Mouse (Mus musculus): ENCODE measurements around the gene Gm17490. TPM values are rescaled to one million over a fixed set of nuclear protein-coding genes. Genes with fewer than 3 reads are reported as not detected.

Gene Gm17490
- total RNA-seq (2023): not detected in 4 replicates

DNA sequence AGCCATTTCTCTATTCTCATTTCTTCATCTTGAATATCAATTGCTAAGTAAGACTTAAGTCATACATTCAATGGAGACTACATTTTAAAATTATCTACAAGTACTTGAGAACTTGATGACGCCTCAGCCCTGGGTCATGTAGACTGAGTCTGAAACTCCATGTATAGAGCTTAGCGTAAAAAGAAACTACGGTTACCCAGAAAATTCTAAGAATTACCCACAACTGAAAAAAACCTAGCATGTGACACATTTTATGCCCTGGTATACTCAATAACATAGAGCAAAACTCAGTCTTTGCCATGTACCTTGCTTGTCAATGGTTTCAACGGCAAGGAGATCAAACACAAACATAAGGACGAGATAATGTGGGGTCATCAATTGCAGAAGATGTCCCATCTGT is at the start of gene Gm17490:
Gene Gm17490, minus strand, starts transcription at position 375 of the 400 bp plus-strand sequence.

DNA sequence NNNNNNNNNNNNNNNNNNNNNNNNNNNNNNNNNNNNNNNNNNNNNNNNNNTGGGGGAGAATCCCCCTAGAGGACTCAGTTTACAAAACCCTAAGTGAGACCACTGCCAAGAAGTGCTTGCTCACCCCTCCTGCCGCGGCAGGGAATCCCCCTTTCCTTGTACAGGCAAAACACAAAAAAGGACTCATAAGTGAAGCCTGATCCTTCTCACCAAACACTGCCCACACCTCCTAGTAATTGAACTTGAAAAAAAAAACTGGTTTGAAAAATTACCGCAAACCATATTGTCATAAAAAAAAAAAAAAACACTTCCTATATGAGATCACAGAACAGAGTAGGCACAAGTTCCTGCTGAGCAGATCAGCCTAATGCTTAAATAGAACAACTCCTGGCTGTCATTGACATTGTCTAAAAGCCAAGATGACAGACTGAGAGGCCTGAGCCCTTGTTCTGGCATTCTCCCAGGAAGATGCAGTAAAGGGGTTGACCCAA is 16.4 kb upstream of the Gm17490 start, which contains the start of gene Il2ra:
Gene Il2ra, plus strand, starts transcription at position 357 of the 491 bp plus-strand sequence.

DNA sequence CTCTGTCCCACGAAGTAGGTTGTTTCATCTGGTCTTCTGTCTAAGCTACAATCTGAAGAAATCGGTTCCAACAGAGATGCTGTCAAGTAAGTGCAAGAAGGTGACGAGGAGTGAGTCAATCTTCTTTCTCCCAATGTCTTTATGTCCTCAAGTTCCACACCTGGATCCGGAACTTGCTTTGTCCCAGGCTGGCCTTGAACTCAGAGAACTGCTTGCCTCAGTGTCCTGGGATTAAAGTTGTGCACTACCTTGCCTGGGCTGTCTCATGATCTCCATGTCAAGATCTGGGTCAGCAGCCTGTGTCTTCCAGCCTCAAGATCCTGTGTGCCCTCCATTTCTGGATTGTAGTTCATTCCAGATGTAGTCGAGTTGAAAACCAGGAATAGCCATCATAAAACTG is 22.0 kb downstream of the Gm17490 start, which contains the start of gene Rbm17:
Gene Rbm17, minus strand, starts transcription at position 101 of the 400 bp plus-strand sequence.

Other genes starting within 250 kb of the Gm17490 start
- gene Pfkfb3, start 72.2 kb downstream of the Gm17490 start, total RNA-seq (2023): 43.1 to 48.4 TPM (median 44.3 TPM) in 4 replicates
- gene Rbm17, start 22.1 kb downstream of the Gm17490 start, total RNA-seq (2023): 155 to 168 TPM (median 161 TPM) in 4 replicates
- 1.4 to 2.7 TPM (median 2.2 TPM) in 4 replicates for gene Il2ra, start 16.5 kb upstream of the Gm17490 start, total RNA-seq (2023)
- gene Il15ra, start 79.0 kb upstream of the Gm17490 start, total RNA-seq (2023): 4.3 to 8.8 TPM (median 6.2 TPM) in 4 replicates
- gene Fbh1, start 151.3 kb upstream of the Gm17490 start, total RNA-seq (2023): 54.5 to 63.9 TPM (median 55.7 TPM) in 4 replicates
- gene Ankrd16, start 151.6 kb upstream of the Gm17490 start, total RNA-seq (2023): 86.0 to 99.3 TPM (median 92.5 TPM) in 4 replicates